Comparison of ENCODE assay signal across 7 mouse cellular contexts in the genomic region with DNA sequence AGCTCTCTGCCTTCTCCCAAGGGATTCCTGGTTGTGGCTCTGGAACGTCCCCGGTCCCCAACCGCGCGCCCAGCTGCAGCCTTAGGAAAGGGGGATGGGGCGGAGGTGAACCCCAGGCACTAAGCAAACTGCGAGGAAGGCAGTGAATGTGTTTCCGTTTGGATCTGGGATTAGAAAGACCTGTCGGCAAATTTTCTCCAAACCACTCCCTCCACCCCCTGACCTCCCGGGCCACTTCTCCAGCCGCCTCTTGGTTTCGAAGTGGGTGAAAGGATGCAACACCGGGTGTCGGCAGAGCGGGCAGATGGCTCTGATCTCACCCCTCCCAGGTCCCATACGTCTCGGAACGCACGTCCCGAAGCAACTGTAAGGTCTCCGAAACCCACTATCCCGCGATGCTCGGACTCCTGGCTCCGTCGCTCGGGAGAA. TPM values are rescaled to one million over a fixed set of nuclear protein-coding genes. Genes with fewer than 3 reads are reported as not detected.
DNase-seq lines count a peak whose midpoint lies in the region; ATAC-seq and TF ChIP-seq lines count a peak whose summit lies in the region.

No protein-coding gene starts in this region.

- no peaks in the 10 kb centered on the region for H3K36me3 ChIP-seq in lung, embryonic 14.5 days (ENCODE audit: insufficient read depth)
- no peaks in the 10 kb centered on the region for H3K36me3 ChIP-seq in intestine, embryonic 14.5 days (ENCODE audit: control insufficient read depth, insufficient read depth, low read length)
- H3K36me3 ChIP-seq in neural tube, embryonic 12.5 days, result 0 out of 2 replicates have a peak, but pooled peaks cover 3% of the 10 kb centered on the region

- peak; percentile 23 for DNase-seq in lung, embryonic 14.5 days
- DNase-seq in lung, postnatal 4 days, result no peak
- peak; percentile 74 for DNase-seq in intestine, embryonic 14.5 days (ENCODE audit: low spot score)
- DNase-seq in spleen, postnatal 10 days (ENCODE audit: low spot score in 2 of 2), result no peak
- no peak for DNase-seq in spleen, postnatal 36 days (ENCODE audit: low spot score in 2 of 2)

- no peak for ATAC-seq in lung, embryonic 14.5 days (ENCODE audit: insufficient read depth)
- no peak for ATAC-seq in intestine, embryonic 14.5 days (replicated peaks; ENCODE audit: low FRiP score, low TSS enrichment, low read depth)
- ATAC-seq in neural tube, embryonic 12.5 days (ENCODE audit: low FRiP score, low read depth), result no peak

- peaks cover 59% of the 10 kb centered on the region for H3K27me3 ChIP-seq in lung, embryonic 14.5 days (ENCODE audit: insufficient read depth, low read length)
- peaks cover 53% of the 10 kb centered on the region for H3K27me3 ChIP-seq in intestine, embryonic 14.5 days (replicated peaks; ENCODE audit: control insufficient read depth, insufficient read depth, low read length)
- peaks cover 43% of the 10 kb centered on the region for H3K27me3 ChIP-seq in neural tube, embryonic 12.5 days (replicated peaks)

- H3K9me3 ChIP-seq in lung, embryonic 14.5 days (ENCODE audit: low read depth, low read length), result no peaks in the 10 kb centered on the region
- H3K9me3 ChIP-seq in intestine, embryonic 14.5 days (ENCODE audit: control insufficient read depth, low read length), result no peaks in the 10 kb centered on the region
- no peaks in the 10 kb centered on the region for H3K9me3 ChIP-seq in neural tube, embryonic 12.5 days

- peaks cover 11% of the 10 kb centered on the region for H3K4me1 ChIP-seq in lung, embryonic 14.5 days (ENCODE audit: insufficient read depth)
- H3K4me1 ChIP-seq in embryonic fibroblast, embryonic 13.5 days (ENCODE audit: control insufficient read depth, insufficient read depth, low read length), result no peaks in the 10 kb centered on the region
- H3K4me1 ChIP-seq in intestine, embryonic 14.5 days (replicated peaks; ENCODE audit: control insufficient read depth, insufficient read depth, low read length), result peaks cover 17% of the 10 kb centered on the region; the same call in 1 of the 2 replicates
- H3K4me1 ChIP-seq in neural tube, embryonic 12.5 days, result peaks cover 50% of the 10 kb centered on the region

- H3K4me2 ChIP-seq in lung, embryonic 14.5 days, result peak overlapping the region; percentile 93
- peak overlapping the region; percentile 70 for H3K4me2 ChIP-seq in intestine, embryonic 14.5 days (ENCODE audit: low read length)
- peak overlapping the region; percentile 95 for H3K4me2 ChIP-seq in neural tube, embryonic 12.5 days (replicated peaks)

- peak overlapping the region; percentile 68 for H3K4me3 ChIP-seq in lung, embryonic 14.5 days (ENCODE audit: low read depth, low read length)
- peak overlapping the region; percentile 53; the same call in 1 of the 2 replicates for H3K4me3 ChIP-seq in embryonic fibroblast, embryonic 13.5 days (ENCODE audit: insufficient read depth, low read length)
- H3K4me3 ChIP-seq in intestine, embryonic 14.5 days (ENCODE audit: low read depth, low read length), result peak overlapping the region; percentile 39
- peak overlapping the region; percentile 70 for H3K4me3 ChIP-seq in neural tube, embryonic 12.5 days

- no peak for TF ChIP-seq POLR2A in embryonic fibroblast, embryonic 13.5 days (IDR thresholded peaks at IDR 0.05; ENCODE audit: low read depth, low read length)

- WGBS in lung, embryonic 14.5 days, result under 1% methylated on average over 27 of the region's 27 CpGs
- 3% methylated on average over 27 of the region's 27 CpGs for WGBS in intestine, embryonic 14.5 days
- WGBS in neural tube, embryonic 12.5 days, result under 1% methylated on average over 27 of the region's 27 CpGs

- H3K27ac ChIP-seq in lung, embryonic 14.5 days (ENCODE audit: low read depth), result no peak overlapping the region
- no peak overlapping the region for H3K27ac ChIP-seq in embryonic fibroblast, embryonic 13.5 days (ENCODE audit: insufficient read depth, low read length)
- no peak overlapping the region for H3K27ac ChIP-seq in intestine, embryonic 14.5 days (ENCODE audit: low read depth)
- H3K27ac ChIP-seq in neural tube, embryonic 12.5 days, result 0 out of 2 replicates have a peak overlapping the region, but pooled peaks have one; percentile 62

- H3K9ac ChIP-seq in lung, embryonic 14.5 days, result peak overlapping the region; percentile 44
- H3K9ac ChIP-seq in intestine, embryonic 14.5 days (ENCODE audit: low read length), result peak overlapping the region; percentile 61
- H3K9ac ChIP-seq in neural tube, embryonic 12.5 days, result peak overlapping the region; percentile 86

- TF ChIP-seq CTCF in lung, embryonic 14.5 days (IDR thresholded peaks at IDR 0.05; ENCODE audit: low read depth), result no peak
- TF ChIP-seq CTCF in embryonic fibroblast, embryonic 13.5 days (IDR thresholded peaks at IDR 0.05; ENCODE audit: borderline replicate concordance, insufficient read depth, low read length), result no peak

RNA-seq across cellular contexts. Expression of a gene that starts 16.0 kb away (rescaled TPM):
- 2.5 and 3.2 TPM in 2 replicates for polyA plus RNA-seq in lung, embryonic 14.5 days (2014; fragmentation: Nextera tagmentation; extraction: Ambion mirVana)
- polyA plus RNA-seq in embryonic fibroblast, embryonic 13.5 days (2011; ENCODE audit: insufficient read length, low read depth, missing spikeins), result 3.7 and 6.1 TPM in 2 replicates
- polyA plus RNA-seq in intestine, embryonic 14.5 days (2014; fragmentation: Nextera tagmentation; extraction: Ambion mirVana), result 6.2 and 6.7 TPM in 2 replicates
- 48.0 and 48.2 TPM in 2 replicates for polyA plus RNA-seq in neural tube, embryonic 12.5 days (2016; fragmentation: Nextera tagmentation; extraction: Ambion mirVana)

RNA-seq across cellular contexts. Expression of a gene that starts 47.3 kb away (rescaled TPM):
- 0.30 and 0.43 TPM in 2 replicates for polyA plus RNA-seq in lung, embryonic 14.5 days (2014; fragmentation: Nextera tagmentation; extraction: Ambion mirVana)
- polyA plus RNA-seq in embryonic fibroblast, embryonic 13.5 days (2011; ENCODE audit: insufficient read length, low read depth, missing spikeins), result 0.86 and 1.3 TPM in 2 replicates
- 0.61 and 0.78 TPM in 2 replicates for polyA plus RNA-seq in intestine, embryonic 14.5 days (2014; fragmentation: Nextera tagmentation; extraction: Ambion mirVana)
- polyA plus RNA-seq in neural tube, embryonic 12.5 days (2016; fragmentation: Nextera tagmentation; extraction: Ambion mirVana), result 1.3 TPM in 2 replicates

Comparison
In these comparisons a context has a peak if more than half of its experiments do, and no peak if none do; other contexts are left out.
1. DNase-seq: peak in lung, embryonic 14.5 days (single experiment) and intestine, embryonic 14.5 days (single experiment); none in lung, postnatal 4 days (0 of 2), spleen, postnatal 10 days (0 of 2) and spleen, postnatal 36 days (0 of 2).
2. Peak in every context shown above with its lines, with median percentiles within 50 percentile points of each other: H3K4me2 ChIP-seq, H3K4me3 ChIP-seq and H3K9ac ChIP-seq.